Mouse (Mus musculus) ES-E14 (cell line): ENCODE measurements at regions not wholly inside any gene's neighbourhood (a gene's known extent, or its start where the extent isn't known, plus 50 kb on each side); places are given as distances from the start of the nearest gene placed in this dataset.

Source experiments
- DNase-seq: peaks from one replicate; pipeline ENCODE4 v3.0.0-alpha.2; 2013; ENCODE audit warnings: low read depth, low spot score
- H3K27ac ChIP-seq: 2 replicates; pipeline ENCODE4 v1.5.1; 2012; ENCODE audit warnings: low read depth, mild to moderate bottlenecking, low read length, moderate library complexity, mixed read lengths; ENCODE audit not compliant: poor library complexity, insufficient read depth, severe bottlenecking
- H3K36me3 ChIP-seq: 2 replicates; pipeline ENCODE4 v1.6.1; 2012; ENCODE audit warnings: mild to moderate bottlenecking, low read length, moderate library complexity, mixed read lengths; ENCODE audit not compliant: control insufficient read depth, poor library complexity, insufficient read depth, severe bottlenecking
- H3K4me1 ChIP-seq, 2 experiments: fragments of 150-350 bp in 1 of 2; sonication (generic) in 1 of 2; 2 replicates each; pipeline ENCODE4 v1.6.1; 2012; ENCODE audit warnings: low read length in 2 of 2, mild to moderate bottlenecking in 1 of 2, mixed read lengths in 1 of 2; ENCODE audit not compliant: control insufficient read depth in 2 of 2, insufficient read depth in 2 of 2, poor library complexity in 1 of 2
- H3K4me3 ChIP-seq, 2 experiments: fragments of 150-350 bp in 1 of 2; sonication (generic) in 1 of 2; 2 replicates each; pipeline ENCODE4 v1.5.1; 2012; ENCODE audit warnings: low read length in 2 of 2, low read depth in 1 of 2, mild to moderate bottlenecking in 1 of 2, mixed read lengths in 1 of 2; ENCODE audit not compliant: insufficient read depth in 1 of 2, poor library complexity in 1 of 2, severe bottlenecking in 1 of 2
- H3K9ac ChIP-seq: 2 replicates; pipeline ENCODE4 v1.6.1; 2012; ENCODE audit warnings: low read depth, mild to moderate bottlenecking, low read length, mixed read lengths; ENCODE audit not compliant: poor library complexity, insufficient read depth, severe bottlenecking
- H3K9me3 ChIP-seq: fragments of 150-350 bp; sonication (generic); 2 replicates; pipeline ENCODE4 v1.6.1; 2012; ENCODE audit warnings: low read depth, mild to moderate bottlenecking, low read length; ENCODE audit not compliant: control insufficient read depth, insufficient read depth
- CHD2 ChIP-seq: IDR thresholded peaks from 2 replicates; pipeline ENCODE4 v1.6.1; 2014; ENCODE audit warnings: mild to moderate bottlenecking, low read depth, low read length, inconsistent platforms
- HCFC1 ChIP-seq: IDR thresholded peaks from 2 replicates; pipeline ENCODE4 v1.6.1; 2012; ENCODE audit warnings: low read length, inconsistent platforms, borderline replicate concordance; ENCODE audit not compliant: insufficient read depth
- MAFK ChIP-seq: IDR thresholded peaks from 2 replicates; pipeline ENCODE4 v1.6.1; 2014; ENCODE audit warnings: mild to moderate bottlenecking, low read depth, low read length, inconsistent platforms; ENCODE audit not compliant: insufficient read depth
- ZC3H11A ChIP-seq: IDR thresholded peaks from 2 replicates; pipeline ENCODE4 v1.6.1; 2012; ENCODE audit warnings: low read depth, mild to moderate bottlenecking, inconsistent platforms, low read length, borderline replicate concordance
- ZNF384 ChIP-seq: IDR thresholded peaks from 2 replicates; pipeline ENCODE4 v1.6.1; 2012; ENCODE audit warnings: low read depth, low read length, inconsistent platforms
- in situ Hi-C, 2 experiments: fragments of 600-800 bp; cut with MboI; formaldehyde crosslinking; loops; one replicate each; pipeline ENCODE4 v1.15.1; 2025; ENCODE audit warnings: low sequenced_read_pairs in 2 of 2, inconsistent platforms in 1 of 2; ENCODE audit not compliant: unreplicated experiment in 2 of 2

GRCm38 (mm10) chr2:40258207-40258606, 1032.0 kb upstream of the Ppp6c start:
- no peaks in the 10 kb centered on the region for H3K4me1 ChIP-seq
- H3K36me3 ChIP-seq, result no peaks in the 10 kb centered on the region
- peak; percentile 16 for DNase-seq
- in situ Hi-C loops, result no loop called here
- no peak for TF ChIP-seq CHD2
- TF ChIP-seq ZNF384, result no peak
- TF ChIP-seq MAFK, result no peak
- no peak overlapping the region for H3K4me3 ChIP-seq
- no peak overlapping the region for H3K27ac ChIP-seq
- H3K9me3 ChIP-seq, result no peaks in the 10 kb centered on the region
- H3K9ac ChIP-seq, result no peak overlapping the region

GRCm38 (mm10) chr2:40249639-40250332, 1023.5 kb upstream of the Ppp6c start:
- DNase-seq, result no peak
- no peak overlapping the region for H3K9ac ChIP-seq
- H3K9me3 ChIP-seq, result no peaks in the 10 kb centered on the region; the same call in 1 of the 2 replicates
- TF ChIP-seq ZC3H11A (no peak), HCFC1 (no peak), ZNF384 (no peak), CHD2 (no peak), MAFK (no peak)
- in situ Hi-C loops, result no loop called here
- H3K4me3 ChIP-seq, result no peak overlapping the region
- no peaks in the 10 kb centered on the region for H3K36me3 ChIP-seq
- no peaks in the 10 kb centered on the region for H3K4me1 ChIP-seq
- no peak overlapping the region for H3K27ac ChIP-seq

- DNase-seq, result no peak
- TF ChIP-seq MAFK, result no peak
- H3K4me3 ChIP-seq, result no peak overlapping the region
- H3K9ac ChIP-seq, result no peak overlapping the region
- in situ Hi-C loops, result no loop called here
- H3K4me1 ChIP-seq, result no peaks in the 10 kb centered on the region
- H3K27ac ChIP-seq, result no peak overlapping the region
- no peaks in the 10 kb centered on the region for H3K9me3 ChIP-seq
- no peaks in the 10 kb centered on the region for H3K36me3 ChIP-seq
Observed at GRCm38 (mm10) chr2:40223708-40224107, 997.5 kb upstream of the Ppp6c start.

- TF ChIP-seq MAFK (no peak), CHD2 (no peak), ZNF384 (no peak), ZC3H11A (no peak), HCFC1 (no peak)
- Histone ChIP-seq H3K27ac (no peak overlapping the region), H3K4me3 (no peak overlapping the region), H3K9ac (no peak overlapping the region), H3K36me3 (no peaks in the 10 kb centered on the region), H3K9me3 (no peaks in the 10 kb centered on the region), H3K4me1 (no peaks in the 10 kb centered on the region)
- in situ Hi-C loops, result no loop called here
- no peak for DNase-seq
Observed at GRCm38 (mm10) chr2:40223259-40223658, 997.0 kb upstream of the Ppp6c start.
